Mouse (Mus musculus): ENCODE data around the gene Rapgef5. TPM values are rescaled to one million over a fixed set of nuclear protein-coding genes. Genes with fewer than 3 reads are reported as not detected.

Gene Rapgef5
- polyA plus RNA-seq, 1 experiment from 2014 or later: 2.4 TPM

DNA sequence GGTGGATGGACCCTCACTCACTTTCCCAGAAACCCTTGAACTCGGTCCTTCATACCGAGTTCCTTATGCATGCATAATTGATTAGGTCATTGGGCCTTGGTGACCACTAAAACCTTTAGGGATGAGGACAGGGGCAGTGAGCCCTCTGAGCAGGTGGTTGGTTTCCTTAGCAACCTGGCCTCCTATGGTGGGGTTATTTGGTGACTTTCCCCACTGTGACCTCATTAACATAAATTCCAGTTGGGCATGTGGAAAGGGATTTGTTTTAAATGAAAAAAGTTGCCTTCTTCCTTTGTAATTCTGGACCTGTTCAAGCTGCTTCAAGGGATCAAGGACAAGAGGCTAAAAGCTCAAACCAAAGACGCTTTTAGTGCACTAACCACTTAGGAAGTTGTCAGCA, 167.7 kb downstream of the Rapgef5 start:
- Histone ChIP-seq H3K36me3 (ENCODE audit: inconsistent target) (no peaks in the 10 kb centered on the region), H3K27ac (no peak overlapping the region), H3K4me3 (ENCODE audit: inconsistent target) (no peak overlapping the region), H3K79me2 (ENCODE audit: inconsistent target) (no peaks in the 10 kb centered on the region)
- WGBS (ENCODE audit: missing documents): 96% methylated on average over 3 of the region's 3 CpGs

DNA sequence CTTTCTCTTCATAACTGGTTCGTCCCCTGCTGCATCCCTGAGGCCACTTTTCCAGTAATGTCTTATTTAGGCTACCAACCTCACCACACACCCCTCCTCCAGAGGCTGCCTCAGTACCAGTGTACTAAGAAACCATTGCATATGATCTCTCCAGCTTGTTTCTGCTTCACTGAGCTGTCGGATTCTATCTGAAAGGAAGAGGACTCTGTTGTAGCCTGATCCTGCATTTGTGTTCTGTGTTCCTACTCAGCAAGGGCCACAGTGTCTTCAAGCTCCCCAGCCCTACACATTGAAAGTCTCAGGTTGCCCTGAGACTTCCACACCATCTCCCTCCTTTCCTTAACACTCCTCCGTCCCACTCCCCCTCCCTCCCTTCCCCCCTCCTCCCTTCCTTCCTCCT, 168.5 kb downstream of the Rapgef5 start:
- Histone ChIP-seq H3K36me3 (ENCODE audit: inconsistent target) (no peaks in the 10 kb centered on the region), H3K79me2 (ENCODE audit: inconsistent target) (no peaks in the 10 kb centered on the region), H3K4me3 (ENCODE audit: inconsistent target) (no peak overlapping the region), H3K27ac (no peak overlapping the region)
- WGBS (ENCODE audit: missing documents): 87% methylated on average over 3 of the region's 3 CpGs

DNA sequence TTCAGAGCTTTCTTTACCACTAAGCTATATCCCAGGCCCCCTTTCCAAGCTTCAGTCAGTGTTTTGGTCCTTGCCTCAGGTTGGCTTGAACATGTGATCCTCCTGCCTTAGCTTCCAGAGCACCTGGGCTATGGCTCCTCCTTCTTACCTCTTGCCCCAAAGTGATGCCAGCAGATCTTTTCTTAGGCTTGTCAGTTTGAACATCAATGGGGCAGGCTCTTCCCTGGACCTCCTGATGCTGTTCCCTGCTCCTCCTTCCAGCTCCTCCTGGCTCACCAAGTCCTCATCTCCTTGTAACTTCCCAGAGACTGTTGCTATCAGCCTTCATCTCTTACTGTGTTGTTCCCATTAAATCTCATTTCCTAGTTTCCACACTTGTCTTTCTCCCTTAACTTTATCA, 169.1 kb downstream of the Rapgef5 start:
- Histone ChIP-seq H3K4me3 (ENCODE audit: inconsistent target) (no peak overlapping the region), H3K36me3 (ENCODE audit: inconsistent target) (no peaks in the 10 kb centered on the region), H3K79me2 (ENCODE audit: inconsistent target) (no peaks in the 10 kb centered on the region), H3K27ac (no peak overlapping the region)

DNA sequence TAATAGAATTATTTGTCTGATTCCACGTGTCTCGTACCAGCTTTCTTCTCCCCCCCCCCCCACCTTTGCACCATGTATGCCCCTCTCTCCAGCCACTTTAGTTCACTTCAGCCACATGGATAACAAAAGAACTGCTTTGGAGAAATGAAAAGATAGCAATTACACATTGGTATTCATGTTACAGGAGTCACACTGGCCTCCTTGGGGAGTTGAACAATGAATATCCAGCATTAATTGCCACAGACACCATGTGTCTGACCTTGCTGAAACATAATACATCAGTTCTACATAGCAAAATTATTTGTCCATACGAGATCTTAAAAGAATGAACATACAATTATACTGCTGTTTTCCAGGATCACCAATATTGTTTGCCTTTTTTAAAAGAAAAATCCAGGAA, 170.5 kb downstream of the Rapgef5 start:
- no peak overlapping the region for H3K4me3 ChIP-seq (ENCODE audit: inconsistent target)
- H3K36me3 ChIP-seq (ENCODE audit: inconsistent target): no peaks in the 10 kb centered on the region
- no peak overlapping the region for H3K27ac ChIP-seq
- no peaks in the 10 kb centered on the region for H3K79me2 ChIP-seq (ENCODE audit: inconsistent target)
- 91% methylated on average over 3 of the region's 3 CpGs for WGBS (ENCODE audit: missing documents)

DNA sequence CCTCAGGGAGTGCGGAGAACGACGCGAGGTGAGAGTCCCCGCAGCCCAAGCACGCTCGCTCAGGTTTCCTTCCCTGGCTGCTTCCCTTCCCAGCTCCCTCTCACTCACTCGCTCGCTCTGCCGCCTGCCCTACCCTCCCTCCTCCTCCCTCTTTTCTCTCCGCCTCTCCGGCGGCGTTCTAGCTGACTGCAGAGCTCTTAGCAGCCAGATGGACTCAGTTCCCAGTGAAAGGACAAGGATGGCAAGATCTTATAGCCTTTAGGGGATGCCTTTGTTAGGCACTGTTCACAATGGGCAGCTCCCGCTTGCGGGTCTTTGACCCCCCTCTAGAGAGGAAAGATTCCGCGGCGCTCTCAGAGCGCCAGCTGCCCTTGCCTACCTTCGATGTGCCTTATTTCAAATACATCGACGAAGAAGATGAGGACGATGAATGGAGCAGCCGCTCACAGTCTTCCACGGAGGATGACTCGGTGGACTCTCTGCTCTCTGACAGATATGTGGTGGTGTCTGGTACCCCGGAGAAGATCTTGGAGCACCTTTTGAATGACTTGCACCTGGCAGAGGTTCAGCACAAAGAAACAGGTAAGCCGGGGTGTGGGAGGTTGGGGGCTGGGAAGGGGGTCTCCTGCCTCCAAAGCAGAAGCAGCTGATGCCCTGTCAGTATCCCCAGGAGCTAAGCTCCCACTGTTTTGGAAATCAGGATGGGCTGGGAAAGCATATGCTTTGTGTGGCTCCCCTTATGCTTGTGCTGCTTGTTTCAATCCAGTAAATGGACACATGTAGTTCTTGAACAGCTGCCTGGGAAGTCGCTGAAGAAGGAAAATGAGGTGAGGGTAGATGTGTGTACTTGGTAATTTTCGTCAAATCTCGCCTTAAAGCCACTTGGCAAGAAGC, 172.6 kb downstream of the Rapgef5 start:
- WGBS (ENCODE audit: missing documents): 56% methylated on average over 31 of the region's 32 CpGs
- Histone ChIP-seq H3K36me3 (ENCODE audit: inconsistent target) (no peaks in the 10 kb centered on the region), H3K4me3 (ENCODE audit: inconsistent target) (no peak overlapping the region), H3K27ac (no peak overlapping the region), H3K79me2 (ENCODE audit: inconsistent target) (no peaks in the 10 kb centered on the region)

DNA sequence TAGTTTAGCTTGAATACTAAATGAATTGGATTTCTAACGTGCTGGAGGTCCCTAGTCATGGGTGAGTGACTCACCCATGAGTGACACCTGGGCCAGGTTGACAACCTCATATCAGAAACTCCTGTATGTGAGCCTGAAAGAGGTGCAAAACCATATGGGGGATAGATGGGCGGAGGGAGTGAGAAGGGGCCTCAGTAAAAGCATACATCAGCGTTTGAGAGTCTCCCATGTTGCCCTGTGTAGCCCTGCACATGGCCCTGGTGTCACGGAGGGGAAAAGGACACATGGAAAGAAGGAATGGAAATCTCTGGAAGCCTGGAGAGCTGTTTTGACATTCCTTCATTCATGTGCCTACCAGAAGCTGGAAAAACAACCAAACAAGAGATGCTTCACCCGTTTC, 175.1 kb downstream of the Rapgef5 start:
- WGBS (ENCODE audit: missing documents): 92% methylated on average over 5 of the region's 5 CpGs

DNA sequence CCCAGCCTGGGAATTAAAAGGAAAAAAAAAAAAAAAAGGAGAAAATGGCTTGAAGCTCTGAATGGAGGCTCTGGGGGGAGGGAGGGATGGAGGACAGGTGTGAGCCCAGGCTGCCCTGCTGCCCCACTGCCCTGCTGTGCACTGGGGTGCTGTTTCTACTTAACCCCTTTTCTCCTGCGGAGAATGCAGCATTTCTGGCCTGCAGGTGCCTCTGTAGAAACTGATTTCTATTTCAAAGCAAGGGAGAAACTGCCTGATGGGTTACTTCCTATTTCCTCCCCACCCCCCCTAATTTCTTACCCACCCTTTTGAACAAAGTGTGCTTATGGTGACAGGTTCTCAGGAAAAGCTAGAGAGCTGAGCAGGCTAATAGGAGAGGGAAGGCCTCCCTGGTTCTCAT, 176.5 kb downstream of the Rapgef5 start:
- no peaks in the 10 kb centered on the region for H3K79me2 ChIP-seq (ENCODE audit: inconsistent target)
- no peak overlapping the region for H3K27ac ChIP-seq
- H3K36me3 ChIP-seq (ENCODE audit: inconsistent target): no peaks in the 10 kb centered on the region
- H3K4me3 ChIP-seq (ENCODE audit: inconsistent target): no peak overlapping the region
- WGBS (ENCODE audit: missing documents): no CpG with 5 or more reads among the region's 1 CpGs

More for the DNA sequence above, 175.1 kb downstream of the Rapgef5 start:
- H3K4me3 ChIP-seq (ENCODE audit: inconsistent target): no peak overlapping the region
- H3K36me3 ChIP-seq (ENCODE audit: inconsistent target): no peaks in the 10 kb centered on the region
- H3K79me2 ChIP-seq (ENCODE audit: inconsistent target): no peaks in the 10 kb centered on the region
- no peak overlapping the region for H3K27ac ChIP-seq

DNA sequence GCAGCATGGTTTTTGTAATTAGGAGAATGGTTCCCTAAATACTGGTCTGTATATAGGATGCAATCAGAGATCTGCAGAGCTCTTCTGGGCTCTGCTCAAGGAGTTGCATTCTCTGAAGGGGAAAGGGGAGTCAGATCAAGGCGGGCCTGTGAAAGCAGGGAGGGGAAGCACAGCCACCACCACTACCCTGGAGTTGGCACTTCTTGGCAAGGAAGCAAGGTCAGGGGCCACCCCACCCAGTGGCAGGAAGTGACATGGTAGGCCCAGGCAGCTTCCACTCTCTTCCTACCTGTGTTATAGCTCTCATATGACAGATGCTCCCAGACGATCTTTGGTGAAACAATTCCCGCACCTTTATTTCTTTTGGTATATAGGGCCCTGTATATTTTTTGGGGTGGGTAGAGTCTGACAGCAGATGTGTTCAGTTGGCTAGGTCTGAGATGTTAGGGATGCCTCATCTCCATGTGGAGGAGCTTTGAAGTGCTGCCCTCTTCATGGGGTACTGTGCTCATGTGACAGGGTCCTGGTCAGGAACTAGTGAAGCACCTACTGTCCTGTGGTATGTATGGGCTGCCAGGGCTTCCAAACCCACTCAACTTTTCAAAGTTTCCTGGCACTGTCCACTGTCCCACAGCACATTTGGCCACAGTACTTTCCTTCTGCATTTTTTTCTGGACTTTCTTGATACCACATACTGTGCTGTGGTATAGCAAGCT, 183.8 kb downstream of the Rapgef5 start:
- no peaks in the 10 kb centered on the region for H3K79me2 ChIP-seq (ENCODE audit: inconsistent target)
- H3K4me3 ChIP-seq (ENCODE audit: inconsistent target): no peak overlapping the region
- 83% methylated on average over 3 of the region's 3 CpGs for WGBS (ENCODE audit: missing documents)
- no peak overlapping the region for H3K27ac ChIP-seq
- H3K36me3 ChIP-seq (ENCODE audit: inconsistent target): no peaks in the 10 kb centered on the region

DNA sequence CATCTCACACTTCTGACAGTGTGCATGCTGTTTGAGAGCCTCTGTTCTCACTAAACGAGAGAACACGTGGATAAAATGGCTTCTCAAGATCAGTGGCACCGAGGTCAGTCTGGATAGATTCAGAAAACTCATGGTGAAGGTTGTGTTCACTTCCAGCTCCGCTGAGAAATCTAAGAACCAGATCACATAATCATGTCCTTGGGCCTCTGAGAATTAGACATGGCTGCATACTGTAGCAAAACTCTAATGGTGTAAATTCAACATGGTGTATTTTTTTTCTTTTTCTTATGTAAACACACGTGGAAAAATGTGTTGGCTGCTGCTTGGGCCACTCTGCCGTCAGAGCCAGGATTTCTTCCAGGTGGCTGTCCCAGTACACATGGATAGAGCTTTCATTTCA, 184.6 kb downstream of the Rapgef5 start:
- Histone ChIP-seq H3K79me2 (ENCODE audit: inconsistent target) (no peaks in the 10 kb centered on the region), H3K4me3 (ENCODE audit: inconsistent target) (no peak overlapping the region), H3K27ac (no peak overlapping the region), H3K36me3 (ENCODE audit: inconsistent target) (no peaks in the 10 kb centered on the region)
- 100% methylated on average over 6 of the region's 6 CpGs for WGBS (ENCODE audit: missing documents)

DNA sequence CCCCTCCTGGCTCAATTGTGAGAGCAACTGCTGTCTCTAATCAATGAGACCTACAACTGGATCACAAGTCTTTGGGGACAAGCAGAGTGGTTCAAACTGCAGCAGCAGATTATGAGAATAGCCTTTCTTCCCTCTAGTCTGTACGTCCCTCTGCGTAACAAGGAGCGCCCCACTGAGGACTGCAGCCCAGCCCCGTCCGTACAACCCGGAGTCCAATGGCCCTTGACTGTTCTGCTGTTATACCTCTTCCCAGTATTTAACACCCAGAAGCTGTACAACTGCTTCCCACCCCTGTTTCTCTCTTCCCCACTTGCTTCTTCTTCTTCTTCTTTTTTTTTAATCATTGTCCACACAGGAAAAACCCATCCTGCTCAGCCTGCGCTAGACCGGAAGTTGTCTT, 186.0 kb downstream of the Rapgef5 start:
- Histone ChIP-seq H3K27ac (no peak overlapping the region), H3K4me3 (ENCODE audit: inconsistent target) (no peak overlapping the region), H3K36me3 (ENCODE audit: inconsistent target) (no peaks in the 10 kb centered on the region), H3K79me2 (ENCODE audit: inconsistent target) (no peaks in the 10 kb centered on the region)
- WGBS (ENCODE audit: missing documents): 99% methylated on average over 6 of the region's 8 CpGs

DNA sequence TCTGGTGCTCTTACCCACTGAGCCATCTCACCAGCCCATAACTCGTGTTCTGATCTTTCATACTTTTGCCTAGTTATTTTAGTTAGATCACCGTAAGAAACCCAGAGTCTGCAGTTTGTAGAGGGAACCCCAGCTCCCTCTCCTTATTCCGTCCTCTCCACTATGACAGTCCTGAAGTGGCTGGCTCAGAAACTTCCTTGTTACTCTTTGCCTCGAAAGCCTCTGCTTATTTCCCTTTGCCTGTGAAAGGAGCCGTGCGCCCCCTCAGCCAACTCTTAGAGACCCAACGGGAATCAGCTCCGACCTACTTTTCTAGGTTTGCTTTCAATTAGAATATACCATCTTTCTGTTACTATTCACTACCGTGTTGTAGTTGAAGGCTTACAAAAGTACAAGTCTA, 186.6 kb downstream of the Rapgef5 start:
- Histone ChIP-seq H3K79me2 (ENCODE audit: inconsistent target) (no peaks in the 10 kb centered on the region), H3K27ac (no peak overlapping the region), H3K4me3 (ENCODE audit: inconsistent target) (no peak overlapping the region), H3K36me3 (ENCODE audit: inconsistent target) (no peaks in the 10 kb centered on the region)
- 94% methylated on average over 9 of the region's 9 CpGs for WGBS (ENCODE audit: missing documents)

DNA sequence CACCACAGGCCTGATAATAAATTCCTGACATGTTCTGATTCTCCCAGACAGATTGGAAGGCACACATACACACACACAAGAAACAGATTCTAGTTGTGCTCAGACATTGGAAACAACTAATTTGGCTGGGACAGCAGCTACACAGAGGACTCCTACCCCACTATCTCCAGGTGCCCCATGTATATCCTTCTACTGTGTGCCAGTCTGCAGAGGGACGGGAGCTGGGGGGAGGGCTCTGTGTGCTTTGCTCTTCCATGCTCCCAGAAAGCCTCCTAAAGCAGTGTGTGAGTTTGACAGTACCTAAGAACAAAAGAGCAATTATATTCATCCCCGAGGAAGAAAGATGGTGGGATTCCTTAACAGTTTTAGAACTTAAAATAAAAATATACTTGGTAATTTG, 187.1 kb downstream of the Rapgef5 start:
- no peak overlapping the region for H3K27ac ChIP-seq
- no peak overlapping the region for H3K4me3 ChIP-seq (ENCODE audit: inconsistent target)
- H3K79me2 ChIP-seq (ENCODE audit: inconsistent target): no peaks in the 10 kb centered on the region
- WGBS (ENCODE audit: missing documents): 88% methylated on average over 2 of the region's 2 CpGs
- H3K36me3 ChIP-seq (ENCODE audit: inconsistent target): no peaks in the 10 kb centered on the region

DNA sequence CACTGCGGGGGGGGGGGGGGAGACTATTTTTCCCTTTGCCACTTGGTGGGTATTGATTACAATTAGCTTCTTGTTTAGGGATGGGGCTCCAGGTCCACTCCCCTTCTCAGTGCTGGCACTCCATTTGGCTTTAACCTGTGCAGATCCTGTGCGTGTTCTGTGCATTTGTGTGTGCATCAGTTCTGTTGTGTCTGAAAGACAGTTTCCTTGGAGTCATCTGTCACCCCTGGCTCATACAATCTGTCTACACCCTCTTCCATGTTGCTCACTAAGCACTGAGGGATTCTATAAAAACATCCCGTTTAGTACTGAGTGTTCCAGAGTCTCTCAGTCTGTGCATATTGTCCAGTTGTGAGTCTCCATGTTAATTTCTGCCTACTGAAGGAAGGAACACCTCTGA, 189.0 kb downstream of the Rapgef5 start:
- WGBS (ENCODE audit: missing documents): 88% methylated on average over 3 of the region's 3 CpGs
- Histone ChIP-seq H3K79me2 (ENCODE audit: inconsistent target) (no peaks in the 10 kb centered on the region), H3K27ac (no peak overlapping the region), H3K36me3 (ENCODE audit: inconsistent target) (no peaks in the 10 kb centered on the region), H3K4me3 (ENCODE audit: inconsistent target) (no peak overlapping the region)

DNA sequence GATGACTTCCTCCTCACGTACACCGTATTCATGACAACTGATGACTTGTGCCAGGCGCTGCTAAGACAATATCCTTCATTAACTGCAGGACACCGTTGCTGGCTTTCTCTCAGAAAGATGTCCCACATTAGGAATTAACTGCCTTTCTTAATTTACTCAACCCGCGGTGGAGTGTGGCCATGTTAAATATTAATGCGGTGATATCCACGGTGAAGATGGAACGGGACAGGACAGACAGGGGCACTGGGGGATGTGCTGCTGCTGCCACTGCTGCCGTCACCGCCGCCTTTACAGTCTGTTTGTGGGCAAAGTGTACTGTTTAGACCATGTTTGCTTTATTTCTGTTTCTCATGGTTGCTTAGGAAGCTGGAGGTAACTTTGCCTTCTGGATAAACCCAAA, 193.0 kb downstream of the Rapgef5 start:
- WGBS (ENCODE audit: missing documents): 92% methylated on average over 12 of the region's 12 CpGs
- Histone ChIP-seq H3K79me2 (ENCODE audit: inconsistent target) (no peaks in the 10 kb centered on the region), H3K27ac (no peak overlapping the region), H3K36me3 (ENCODE audit: inconsistent target) (no peaks in the 10 kb centered on the region), H3K4me3 (ENCODE audit: inconsistent target) (no peak overlapping the region)

DNA sequence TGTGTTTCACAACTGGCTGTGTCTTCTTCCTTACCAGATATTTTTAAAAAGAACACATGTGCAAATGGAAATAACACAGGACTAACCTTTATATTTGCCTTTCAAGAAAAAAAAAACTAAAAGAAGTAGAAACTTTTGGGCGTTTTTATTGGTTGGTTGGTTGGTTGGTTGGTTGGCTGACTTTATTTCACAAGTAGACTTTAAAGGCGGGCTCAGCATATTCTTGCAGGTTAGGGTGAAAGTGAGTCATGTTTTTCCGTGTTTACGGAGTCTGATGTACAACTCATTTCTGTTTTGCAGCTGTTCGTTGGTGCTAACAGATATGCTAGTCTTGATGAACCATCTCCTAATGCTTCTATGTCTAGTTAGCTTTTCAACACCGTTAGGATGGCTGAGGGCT, 196.2 kb downstream of the Rapgef5 start:
- 96% methylated on average over 6 of the region's 6 CpGs for WGBS (ENCODE audit: missing documents)
- Histone ChIP-seq H3K36me3 (ENCODE audit: inconsistent target) (no peaks in the 10 kb centered on the region), H3K4me3 (ENCODE audit: inconsistent target) (no peak overlapping the region), H3K79me2 (ENCODE audit: inconsistent target) (no peaks in the 10 kb centered on the region), H3K27ac (no peak overlapping the region)

Measured in macrophage (primary cell).